Mouse (Mus musculus) hindbrain, embryonic 14.5 days (tissue): Measurements from ENCODE around the gene Gpbp1. TPM values are rescaled to one million over a fixed set of nuclear protein-coding genes. Genes with fewer than 3 reads are reported as not detected.

Experiments used
- ATAC-seq: fragments of 200-750 bp; cut with Nextera tagmentation; 2 replicates; pipeline ENCODE4 v1.8.0; 2017; ENCODE audit warnings: moderate number of reproducible peaks, mild to moderate bottlenecking, moderate TSS enrichment, moderate library complexity; ENCODE audit not compliant: low FRiP score
- DNase-seq: peaks from one replicate; pipeline ENCODE4 v3.0.0-alpha.2; 2015; ENCODE audit warnings: low spot score
- H3K27ac ChIP-seq: fragments of 300-500 bp; sonication (generic); 2 replicates; pipeline ENCODE4 v1.5.1; 2014; ENCODE audit warnings: mild to moderate bottlenecking, moderate library complexity
- H3K27me3 ChIP-seq: fragments of 300-500 bp; sonication (generic); 2 replicates; pipeline ENCODE4 v1.6.1; 2014; ENCODE audit warnings: mild to moderate bottlenecking, low read length, mixed read lengths; ENCODE audit not compliant: control insufficient read depth, insufficient read depth
- H3K36me3 ChIP-seq: fragments of 300-500 bp; sonication (generic); replicated peaks from 2 replicates; pipeline ENCODE4 v1.6.1; 2014; ENCODE audit not compliant: control insufficient read depth, insufficient read depth
- H3K4me1 ChIP-seq: fragments of 300-500 bp; sonication (generic); replicated peaks from 2 replicates; pipeline ENCODE4 v1.6.1; 2014; ENCODE audit warnings: antibody characterized with exemption, low read length, mixed read lengths; ENCODE audit not compliant: control insufficient read depth, insufficient read depth
- H3K4me2 ChIP-seq: fragments of 300-500 bp; sonication (generic); replicated peaks from 2 replicates; pipeline ENCODE4 v1.6.1; 2014; ENCODE audit warnings: mild to moderate bottlenecking, moderate library complexity
- H3K4me3 ChIP-seq: fragments of 300-500 bp; sonication (generic); replicated peaks from 2 replicates; pipeline ENCODE4 v1.5.1; 2014; ENCODE audit warnings: mild to moderate bottlenecking, low read length
- H3K9ac ChIP-seq: fragments of 300-500 bp; sonication (generic); 2 replicates; pipeline ENCODE4 v1.6.1; 2014
- H3K9me3 ChIP-seq: fragments of 300-500 bp; sonication (generic); 2 replicates; pipeline ENCODE4 v1.6.1; 2016; ENCODE audit warnings: low read length; ENCODE audit not compliant: control insufficient read depth
- WGBS: fragments of 180-500 bp; shearing (Covaris S2); extraction: QIAGEN DNeasy Blood & Tissue Kit; methylation state at CpG from one replicate; pipeline ENCODE4 v1.1.7; 2014; 5-methylcytosine and 5-hydroxymethylcytosine counted together
- polyA plus RNA-seq: library from polyadenylated mRNA; unstranded; fragments of >200 nt; fragmentation: Nextera tagmentation; extraction: Ambion mirVana; gene quantifications from 2 replicates; pipeline ENCODE4 v1.2.1, GENCODE M21; 2014

The Gpbp1 gene
- polyA plus RNA-seq, 1 experiment from 2014 or later = 99.1 TPM

- ATAC-seq = no peak
- 89% methylated on average over 2 of the region's 2 CpGs for WGBS
Measured at GRCm38 (mm10) chr13:111477695-111478094, 12.2 kb downstream of the Gpbp1 start.

GRCm38 (mm10) chr13:111470562-111471237 lies 19.2 kb downstream of the Gpbp1 start:
- ATAC-seq (no peak), DNase-seq (no peak)
- no peaks in the 10 kb centered on the region for H3K9me3 ChIP-seq
- H3K4me1 ChIP-seq = peaks cover 13% of the 10 kb centered on the region
- H3K4me3 ChIP-seq = no peak overlapping the region
- H3K4me2 ChIP-seq = no peak overlapping the region
- 76% methylated on average over 3 of the region's 3 CpGs for WGBS
- H3K27ac ChIP-seq = no peak overlapping the region
- H3K9ac ChIP-seq = no peak overlapping the region
- H3K27me3 ChIP-seq = no peaks in the 10 kb centered on the region
- H3K36me3 ChIP-seq = no peaks in the 10 kb centered on the region; the same call in 1 of the 2 replicates

More at GRCm38 (mm10) chr13:111477695-111478094, 12.2 kb downstream of the Gpbp1 start:
- Histone ChIP-seq H3K9ac (no peak overlapping the region), H3K4me3 (no peak overlapping the region), H3K9me3 (no peaks in the 10 kb centered on the region), H3K27ac (no peak overlapping the region), H3K36me3 (no peaks in the 10 kb centered on the region), H3K4me2 (no peak overlapping the region), H3K27me3 (no peaks in the 10 kb centered on the region), H3K4me1 (peaks cover 29% of the 10 kb centered on the region)
- no peak for DNase-seq

DNA sequence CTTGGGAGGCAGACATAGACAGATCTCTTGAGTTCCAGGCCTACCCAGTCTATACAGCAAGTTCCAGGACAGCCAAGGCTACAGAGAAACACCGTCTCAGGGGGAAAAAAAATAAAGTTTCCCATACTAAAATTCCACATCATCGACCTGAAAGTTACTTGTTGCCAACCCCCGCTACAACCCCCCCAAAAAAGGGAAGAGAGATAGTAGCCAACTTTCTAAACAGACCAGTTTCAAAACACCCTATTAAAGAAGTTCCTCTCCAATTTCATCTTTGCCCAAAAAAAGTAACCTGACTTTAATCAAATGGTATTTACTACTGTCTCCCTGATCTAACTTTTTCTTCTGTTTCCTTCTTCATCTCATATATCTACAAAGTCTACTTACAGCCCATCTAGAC lies 22.6 kb downstream of the Gpbp1 start:
- DNase-seq (no peak), ATAC-seq (no peak)
- H3K4me3 ChIP-seq = no peak overlapping the region
- no peak overlapping the region for H3K9ac ChIP-seq
- no peaks in the 10 kb centered on the region for H3K9me3 ChIP-seq
- WGBS = 97% methylated on average over 3 of the region's 3 CpGs
- no peaks in the 10 kb centered on the region for H3K4me1 ChIP-seq
- H3K27ac ChIP-seq = no peak overlapping the region
- H3K4me2 ChIP-seq = no peak overlapping the region
- peaks cover 12% of the 10 kb centered on the region; the same call in 1 of the 2 replicates for H3K36me3 ChIP-seq
- no peaks in the 10 kb centered on the region for H3K27me3 ChIP-seq

DNA sequence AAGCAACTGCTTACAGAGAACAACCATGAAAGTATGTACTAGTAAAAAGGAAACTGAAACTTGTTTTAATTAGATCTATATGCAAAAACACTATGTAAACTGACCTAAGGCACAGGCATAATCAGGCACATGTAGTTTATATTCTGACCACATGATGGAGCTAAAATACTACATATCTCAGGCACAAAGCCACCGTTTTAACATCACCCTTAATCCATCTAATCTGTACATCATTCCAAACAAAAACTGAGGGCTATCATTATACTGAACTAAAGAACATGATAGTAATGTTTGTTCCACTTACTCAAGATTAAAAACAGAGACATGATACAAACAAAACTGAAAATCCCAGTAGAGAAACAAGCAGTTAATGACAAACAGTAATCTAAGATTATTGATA lies 28.5 kb downstream of the Gpbp1 start:
- Histone ChIP-seq H3K4me3 (no peak overlapping the region), H3K9me3 (no peaks in the 10 kb centered on the region), H3K9ac (no peak overlapping the region), H3K4me2 (no peak overlapping the region), H3K36me3 (peaks cover 12% of the 10 kb centered on the region; the same call in 1 of the 2 replicates), H3K27me3 (no peaks in the 10 kb centered on the region), H3K27ac (no peak overlapping the region), H3K4me1 (no peaks in the 10 kb centered on the region)
- ATAC-seq = peak; percentile 48; the same call in 1 of the 2 replicates
- peak; percentile 79 for DNase-seq
- WGBS = 0% methylated on average over 1 of the region's 1 CpGs

DNA sequence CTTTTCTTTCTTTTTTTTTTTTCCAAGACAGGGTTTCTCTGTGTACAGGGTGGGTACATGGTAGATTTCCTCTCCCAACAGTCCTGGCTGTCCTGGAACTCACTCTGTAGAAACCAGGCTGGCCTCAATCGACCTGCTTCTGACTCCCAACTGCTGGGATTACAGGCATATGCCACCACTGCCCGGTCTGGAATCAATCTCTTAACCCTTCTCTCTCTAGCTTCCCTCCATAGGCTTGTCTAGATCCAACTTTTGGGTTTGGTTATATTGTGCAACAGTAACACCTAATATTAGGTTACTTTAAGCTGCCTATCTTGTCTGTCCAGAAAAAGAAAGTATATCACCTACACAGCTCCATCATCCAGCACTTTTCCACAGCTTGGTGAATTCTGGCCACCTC lies 33.1 kb downstream of the Gpbp1 start:
- ATAC-seq = no peak
- WGBS = 71% methylated on average over 2 of the region's 2 CpGs
- no peak for DNase-seq
- Histone ChIP-seq H3K27ac (no peak overlapping the region), H3K27me3 (no peaks in the 10 kb centered on the region), H3K4me2 (no peak overlapping the region), H3K4me1 (no peaks in the 10 kb centered on the region), H3K4me3 (no peak overlapping the region), H3K36me3 (peaks cover 11% of the 10 kb centered on the region), H3K9me3 (no peaks in the 10 kb centered on the region), H3K9ac (no peak overlapping the region)

GRCm38 (mm10) chr13:111444325-111444724 lies 45.6 kb downstream of the Gpbp1 start:
- Histone ChIP-seq H3K36me3 (peaks cover 10% of the 10 kb centered on the region), H3K27ac (no peak overlapping the region), H3K4me1 (no peaks in the 10 kb centered on the region), H3K4me2 (no peak overlapping the region), H3K9me3 (no peaks in the 10 kb centered on the region), H3K27me3 (no peaks in the 10 kb centered on the region), H3K4me3 (no peak overlapping the region), H3K9ac (no peak overlapping the region)
- ATAC-seq (no peak), DNase-seq (no peak)

GRCm38 (mm10) chr13:111431174-111431573 lies 58.7 kb downstream of the Gpbp1 start:
- Histone ChIP-seq H3K36me3 (peaks cover 36% of the 10 kb centered on the region), H3K4me3 (no peak overlapping the region), H3K4me2 (no peak overlapping the region), H3K27ac (no peak overlapping the region), H3K9me3 (no peaks in the 10 kb centered on the region), H3K27me3 (no peaks in the 10 kb centered on the region), H3K4me1 (no peaks in the 10 kb centered on the region), H3K9ac (no peak overlapping the region)
- ATAC-seq (no peak), DNase-seq (no peak)
- WGBS = 77% methylated on average over 1 of the region's 1 CpGs

DNA sequence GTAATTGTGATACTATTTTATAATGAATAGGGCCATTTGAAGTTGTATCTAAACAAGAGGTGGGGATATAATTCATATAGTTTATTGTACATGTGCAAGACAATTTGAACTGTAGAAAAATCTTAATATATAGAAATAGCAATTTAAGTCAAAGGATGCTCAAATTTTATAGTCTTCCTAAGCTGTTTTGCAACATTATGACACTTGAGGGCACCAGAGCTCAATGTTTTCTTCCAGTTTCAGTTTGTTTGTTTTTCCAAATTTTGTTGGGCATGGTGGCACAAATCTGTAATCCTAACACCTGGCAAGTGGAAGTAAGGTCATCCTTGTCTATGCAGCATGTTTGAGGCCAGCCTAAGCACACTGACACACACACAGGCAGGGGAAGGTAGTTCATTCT lies 68.6 kb downstream of the Gpbp1 start:
- DNase-seq = no peak
- Histone ChIP-seq H3K9me3 (no peaks in the 10 kb centered on the region), H3K4me1 (no peaks in the 10 kb centered on the region), H3K9ac (no peak overlapping the region), H3K4me2 (no peak overlapping the region), H3K27me3 (no peaks in the 10 kb centered on the region), H3K36me3 (peaks cover 9% of the 10 kb centered on the region), H3K27ac (no peak overlapping the region), H3K4me3 (no peak overlapping the region)
- ATAC-seq = no peak

DNA sequence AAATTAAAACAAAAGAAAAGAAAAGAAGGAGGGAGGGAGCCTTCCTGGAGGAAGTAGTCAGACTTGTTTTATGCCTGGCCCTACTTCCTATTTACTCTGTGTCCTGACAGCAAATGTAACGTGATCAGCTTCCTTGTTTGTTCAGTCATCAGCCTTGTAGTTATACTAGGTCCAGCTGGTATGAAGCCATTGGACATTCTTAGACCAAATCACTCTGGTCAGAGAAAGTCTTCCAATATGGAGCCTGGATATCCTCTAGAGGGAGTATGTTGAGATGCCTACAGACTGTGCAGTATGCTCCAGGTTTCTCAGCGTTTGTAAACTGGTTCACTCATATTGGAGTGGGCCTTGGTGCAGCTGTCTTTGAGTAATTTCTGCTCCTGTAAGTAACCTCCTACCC lies 71.8 kb downstream of the Gpbp1 start:
- Histone ChIP-seq H3K4me2 (no peak overlapping the region), H3K27me3 (no peaks in the 10 kb centered on the region), H3K4me3 (no peak overlapping the region), H3K27ac (no peak overlapping the region), H3K4me1 (no peaks in the 10 kb centered on the region), H3K9me3 (no peaks in the 10 kb centered on the region), H3K36me3 (no peaks in the 10 kb centered on the region), H3K9ac (no peak overlapping the region)
- 71% methylated on average over 2 of the region's 2 CpGs for WGBS
- DNase-seq (no peak), ATAC-seq (no peak)

- Histone ChIP-seq H3K4me1 (no peaks in the 10 kb centered on the region), H3K27ac (no peak overlapping the region), H3K9ac (no peak overlapping the region), H3K27me3 (no peaks in the 10 kb centered on the region), H3K9me3 (no peaks in the 10 kb centered on the region), H3K36me3 (no peaks in the 10 kb centered on the region), H3K4me2 (no peak overlapping the region), H3K4me3 (no peak overlapping the region)
- peak; percentile 83 for DNase-seq
- 40% methylated on average over 4 of the region's 4 CpGs for WGBS
- no peak for ATAC-seq
Measured at GRCm38 (mm10) chr13:111413156-111413555, 76.8 kb downstream of the Gpbp1 start.
